Mouse (Mus musculus) liver, embryonic 14.5 days (tissue): ENCODE results near the gene Rps26.

Experiments used
- CTCF ChIP-seq: IDR thresholded peaks from 2 replicates; pipeline ENCODE4 v1.5.1; 2016; ENCODE audit warnings: antibody characterized with exemption, low read depth, control low read depth
- EP300 ChIP-seq: IDR thresholded peaks from 2 replicates; pipeline ENCODE4 v1.6.1; 2016; ENCODE audit warnings: antibody characterized with exemption, low read depth

DNA sequence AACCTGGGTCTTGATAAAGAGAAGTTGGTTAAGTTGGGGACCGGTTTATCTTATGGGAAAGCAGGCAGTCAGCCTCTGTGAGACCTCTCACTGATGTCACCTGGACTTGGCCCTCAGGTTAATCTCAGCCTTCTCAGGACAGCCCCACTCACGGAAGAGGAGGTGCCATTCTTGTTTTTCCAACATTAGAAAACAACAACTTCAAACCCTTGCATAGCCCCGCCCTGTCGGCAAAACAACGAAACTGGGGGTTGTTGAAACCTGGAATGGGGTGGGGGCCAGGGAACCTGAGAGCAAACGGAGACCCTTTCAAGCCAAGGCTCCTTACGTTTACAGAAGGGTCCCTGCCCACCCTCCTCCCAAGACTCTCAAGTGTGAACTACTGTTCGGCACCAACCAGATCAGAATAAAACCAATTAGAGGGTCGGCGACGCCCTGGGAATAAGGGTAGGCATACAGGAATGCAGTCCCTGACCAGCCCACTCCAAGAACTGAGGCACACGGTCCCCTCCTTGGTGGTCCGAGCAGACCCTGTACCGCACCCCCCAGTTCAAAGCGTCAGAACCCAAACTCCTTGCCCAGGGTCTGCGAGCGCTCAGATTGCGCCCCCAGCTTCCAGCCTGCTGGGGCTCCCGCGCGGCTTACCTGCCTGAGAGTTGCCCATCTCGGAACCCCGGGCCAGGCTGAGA, 37.6 kb downstream of the Rps26 start:
- TF ChIP-seq CTCF (no peak), EP300 (no peak)
